Mouse (Mus musculus) spleen, adult 2 months (tissue): Measurements from ENCODE around the gene Olfr780.

Experiments
- CTCF ChIP-seq: fragments of 200-500 bp; IDR thresholded peaks from 2 replicates; pipeline ENCODE4 v1.5.1; 2011; ENCODE audit warnings: mild to moderate bottlenecking, inconsistent platforms; ENCODE audit not compliant: insufficient read depth, insufficient read length, insufficient replicate concordance; ENCODE audit errors: extremely low read depth
- POLR2A ChIP-seq: fragments of 200-500 bp; IDR thresholded peaks from 2 replicates; pipeline ENCODE4 v1.6.1; 2011; ENCODE audit warnings: low read depth, low read length, inconsistent platforms

DNA sequence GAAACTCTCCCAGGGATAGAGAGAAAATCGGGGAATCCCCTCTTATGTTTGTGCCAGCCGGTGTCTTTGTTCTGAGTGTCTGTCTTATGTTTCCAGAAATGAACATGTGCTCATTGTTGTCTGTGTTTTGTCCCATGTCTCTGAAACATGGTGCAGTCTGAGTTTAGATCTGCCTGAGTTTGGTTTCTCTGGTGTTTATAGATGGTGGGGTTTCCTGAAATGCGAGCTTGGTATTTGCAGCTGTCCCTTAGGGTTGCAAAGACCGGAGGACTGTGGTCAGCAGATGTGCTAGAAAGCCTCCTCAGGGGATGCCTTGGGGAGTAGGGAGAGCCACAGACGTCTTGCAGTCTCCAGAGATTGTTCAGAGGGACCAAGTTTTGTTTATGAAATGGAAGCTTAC lies 39.4 kb downstream of the Olfr780 start:
- no peak for TF ChIP-seq POLR2A
- no peak for TF ChIP-seq CTCF
